Mouse (Mus musculus) forebrain, embryonic 14.5 days (tissue): ENCODE measurements at regions not wholly inside any gene's neighbourhood (a gene's known extent, or its start where the extent isn't known, plus 50 kb on each side); places are given as distances from the start of the nearest gene placed in this dataset.

ENCODE experiments used
- ATAC-seq: fragments of 200-750 bp; cut with Nextera tagmentation; 2 replicates; pipeline ENCODE4 v1.8.0; 2017; ENCODE audit warnings: mild to moderate bottlenecking, moderate library complexity
- DNase-seq: peaks from one replicate; pipeline ENCODE4 v3.0.0-alpha.2; 2015; ENCODE audit warnings: low spot score
- H3K27ac ChIP-seq: fragments of 300-500 bp; sonication (generic); 2 replicates; pipeline ENCODE4 v1.5.1; 2014; ENCODE audit warnings: low read depth, mild to moderate bottlenecking, control low read depth, low read length, moderate library complexity
- H3K27me3 ChIP-seq: fragments of 300-500 bp; sonication (generic); replicated peaks from 2 replicates; pipeline ENCODE4 v1.6.1; 2014; ENCODE audit warnings: low read length, control low read depth, mixed read lengths; ENCODE audit not compliant: control insufficient read depth, insufficient read depth
- H3K36me3 ChIP-seq: fragments of 300-500 bp; sonication (generic); 2 replicates; pipeline ENCODE4 v1.6.1; 2014; ENCODE audit warnings: low read length, control low read depth; ENCODE audit not compliant: control insufficient read depth, insufficient read depth
- H3K4me1 ChIP-seq: fragments of 300-500 bp; sonication (generic); 2 replicates; pipeline ENCODE4 v1.6.1; 2014; ENCODE audit warnings: antibody characterized with exemption, low read length, control low read depth; ENCODE audit not compliant: control insufficient read depth, insufficient read depth
- H3K4me2 ChIP-seq: fragments of 300-500 bp; sonication (generic); 2 replicates; pipeline ENCODE4 v1.6.1; 2014; ENCODE audit warnings: mild to moderate bottlenecking, control low read depth, low read length
- H3K4me3 ChIP-seq: fragments of 300-500 bp; sonication (generic); 2 replicates; pipeline ENCODE4 v1.5.1; 2014; ENCODE audit warnings: low read depth, low read length, control low read depth
- H3K9ac ChIP-seq: fragments of 300-500 bp; sonication (generic); 2 replicates; pipeline ENCODE4 v1.6.1; 2014; ENCODE audit warnings: mild to moderate bottlenecking, low read length, control low read depth, moderate library complexity
- H3K9me3 ChIP-seq: fragments of 300-500 bp; sonication (generic); replicated peaks from 2 replicates; pipeline ENCODE4 v1.6.1; 2016; ENCODE audit warnings: low read length, control low read depth, mixed read lengths; ENCODE audit not compliant: control insufficient read depth
- WGBS: fragments of 180-500 bp; shearing (Covaris S2); extraction: QIAGEN DNeasy Blood & Tissue Kit; methylation state at CpG from one replicate; pipeline ENCODE4 v1.1.7; 2014; 5-methylcytosine and 5-hydroxymethylcytosine counted together

GRCm38 (mm10) chr9:30824056-30824625, 98.1 kb downstream of the Adamts15 start:
- WGBS: 69% methylated on average over 4 of the region's 4 CpGs
- Histone ChIP-seq H3K4me2 (no peak overlapping the region), H3K36me3 (no peaks in the 10 kb centered on the region), H3K9ac (no peak overlapping the region), H3K27ac (no peak overlapping the region), H3K9me3 (no peaks in the 10 kb centered on the region), H3K27me3 (no peaks in the 10 kb centered on the region), H3K4me1 (no peaks in the 10 kb centered on the region), H3K4me3 (no peak overlapping the region)
- DNase-seq (no peak), ATAC-seq (no peak)

DNA sequence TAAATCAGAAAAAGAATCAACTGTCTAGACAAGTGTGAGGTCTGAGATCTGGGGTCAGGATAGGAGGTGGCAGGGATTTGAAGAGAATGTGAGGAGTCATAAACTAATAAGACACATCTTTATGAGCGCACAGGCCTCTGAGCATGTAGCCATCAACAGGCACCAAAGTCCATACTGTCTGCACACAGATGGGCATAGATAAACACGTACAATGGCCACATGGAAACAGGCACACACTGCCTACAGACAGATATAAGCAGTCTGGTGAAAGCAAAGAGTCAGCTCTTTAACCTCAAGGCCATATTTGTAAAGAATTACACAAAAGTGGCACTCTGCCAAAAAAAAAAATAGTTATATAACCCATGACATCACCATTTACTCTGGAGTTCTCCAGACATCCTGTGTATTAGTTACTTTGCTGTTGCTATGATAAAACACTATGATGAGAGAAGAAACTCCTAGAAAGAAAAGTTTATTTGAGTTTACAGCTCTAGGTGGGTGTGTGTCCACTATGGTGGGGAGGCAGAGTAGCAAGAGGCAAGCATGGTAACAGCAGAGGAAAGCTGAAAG, 101.4 kb downstream of the Adamts15 start:
- 87% methylated on average over 2 of the region's 2 CpGs for WGBS
- Histone ChIP-seq H3K9me3 (no peaks in the 10 kb centered on the region), H3K4me3 (no peak overlapping the region), H3K4me2 (no peak overlapping the region), H3K36me3 (no peaks in the 10 kb centered on the region), H3K9ac (no peak overlapping the region), H3K27me3 (no peaks in the 10 kb centered on the region), H3K4me1 (no peaks in the 10 kb centered on the region), H3K27ac (no peak overlapping the region)
- DNase-seq (no peak), ATAC-seq (no peak)

- 78% methylated on average over 4 of the region's 4 CpGs for WGBS
- Histone ChIP-seq H3K27ac (no peak overlapping the region), H3K9ac (no peak overlapping the region), H3K4me1 (no peaks in the 10 kb centered on the region), H3K36me3 (no peaks in the 10 kb centered on the region), H3K27me3 (no peaks in the 10 kb centered on the region), H3K4me3 (no peak overlapping the region), H3K4me2 (no peak overlapping the region), H3K9me3 (no peaks in the 10 kb centered on the region)
- no peak for DNase-seq
- ATAC-seq: no peak
These were observed 109.0 kb downstream of the Adamts15 start for GRCm38 (mm10) chr9:30813246-30813645.

DNA sequence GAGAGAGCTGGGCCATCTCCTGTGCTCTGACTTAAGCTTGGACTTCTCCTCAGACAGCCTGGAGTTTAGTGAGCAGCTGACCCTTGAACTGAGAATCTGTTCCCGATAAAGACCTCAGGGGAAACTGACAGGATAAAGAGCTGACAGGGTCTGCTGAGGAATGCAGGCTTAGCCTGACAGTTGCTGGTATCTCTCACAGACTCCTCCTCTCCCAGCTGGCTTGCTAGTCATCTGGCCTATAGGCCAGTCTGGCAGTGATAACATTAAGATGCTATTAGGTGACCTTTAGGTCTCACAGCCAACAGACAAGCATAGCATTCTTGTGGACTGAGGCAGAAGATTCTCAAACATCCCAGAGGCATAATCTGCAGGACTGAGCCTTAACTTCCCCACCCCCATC, 111.4 kb downstream of the Adamts15 start:
- no peak for DNase-seq
- no peak overlapping the region for H3K9ac ChIP-seq
- H3K4me2 ChIP-seq: no peak overlapping the region
- ATAC-seq: no peak
- no peaks in the 10 kb centered on the region for H3K4me1 ChIP-seq
- no peaks in the 10 kb centered on the region for H3K27me3 ChIP-seq
- H3K27ac ChIP-seq: no peak overlapping the region
- no peaks in the 10 kb centered on the region for H3K36me3 ChIP-seq
- WGBS: 57% methylated on average over 1 of the region's 1 CpGs
- no peak overlapping the region for H3K4me3 ChIP-seq
- no peaks in the 10 kb centered on the region for H3K9me3 ChIP-seq

DNA sequence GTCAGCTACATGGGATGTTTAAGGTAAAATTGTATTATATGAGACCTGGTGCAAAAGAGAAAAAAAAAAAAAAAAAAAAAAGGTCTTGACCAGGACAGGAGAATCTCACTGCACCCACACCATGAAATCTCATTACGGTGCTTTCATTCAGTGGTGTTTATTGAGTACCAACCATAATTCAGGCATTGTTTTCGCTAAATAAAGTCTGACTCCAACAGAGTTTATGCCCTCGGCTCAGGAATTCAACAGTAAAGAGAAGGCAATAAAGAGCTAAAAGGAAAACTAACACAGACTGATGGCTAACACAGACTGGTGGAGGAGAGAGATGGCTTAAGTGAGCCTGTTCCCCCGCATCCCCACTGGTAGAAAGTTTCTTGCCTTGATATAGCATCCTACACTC, 112.0 kb downstream of the Adamts15 start:
- ATAC-seq (no peak), DNase-seq (no peak)
- WGBS: 65% methylated on average over 4 of the region's 4 CpGs
- no peaks in the 10 kb centered on the region for H3K9me3 ChIP-seq
- no peak overlapping the region for H3K4me3 ChIP-seq
- H3K36me3 ChIP-seq: no peaks in the 10 kb centered on the region
- no peaks in the 10 kb centered on the region for H3K4me1 ChIP-seq
- no peak overlapping the region for H3K27ac ChIP-seq
- no peak overlapping the region for H3K4me2 ChIP-seq
- no peak overlapping the region for H3K9ac ChIP-seq
- H3K27me3 ChIP-seq: no peaks in the 10 kb centered on the region

DNA sequence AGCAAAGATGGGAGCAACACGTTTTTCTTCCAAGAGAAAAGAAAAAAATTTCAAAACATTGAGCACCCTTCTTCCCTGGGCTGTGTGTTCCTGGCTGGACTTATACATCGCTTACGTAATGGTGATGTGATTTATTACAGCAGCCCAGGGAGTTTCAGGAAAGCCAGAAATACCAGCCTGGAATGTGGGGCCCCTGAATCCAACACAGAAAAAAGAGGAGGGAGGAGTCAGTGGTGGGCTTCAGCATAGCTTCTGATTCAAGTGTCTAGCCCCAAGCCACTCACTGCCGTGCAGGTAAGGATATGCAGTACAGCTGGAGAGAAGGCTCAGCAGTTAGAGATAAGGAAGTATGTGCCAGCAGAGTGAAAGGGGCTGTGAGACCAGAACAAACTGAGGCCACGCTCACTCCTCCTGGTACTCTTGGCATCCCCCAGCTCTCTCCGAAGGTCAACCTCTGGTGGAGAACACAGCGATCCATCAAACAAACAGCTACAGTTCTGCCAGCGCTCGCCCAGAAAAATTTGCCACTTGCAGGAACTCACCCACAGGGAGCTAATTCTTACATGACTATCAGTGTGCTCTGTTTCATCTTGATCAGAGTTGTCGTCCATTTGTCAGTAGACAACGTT, 113.3 kb downstream of the Adamts15 start:
- no peak overlapping the region for H3K9ac ChIP-seq
- ATAC-seq (no peak), DNase-seq (no peak)
- H3K9me3 ChIP-seq: no peaks in the 10 kb centered on the region
- no peaks in the 10 kb centered on the region for H3K36me3 ChIP-seq
- H3K4me2 ChIP-seq: no peak overlapping the region
- no peak overlapping the region for H3K27ac ChIP-seq
- H3K4me3 ChIP-seq: no peak overlapping the region
- no peaks in the 10 kb centered on the region for H3K27me3 ChIP-seq
- no peaks in the 10 kb centered on the region for H3K4me1 ChIP-seq
- WGBS: 88% methylated on average over 11 of the region's 11 CpGs

DNA sequence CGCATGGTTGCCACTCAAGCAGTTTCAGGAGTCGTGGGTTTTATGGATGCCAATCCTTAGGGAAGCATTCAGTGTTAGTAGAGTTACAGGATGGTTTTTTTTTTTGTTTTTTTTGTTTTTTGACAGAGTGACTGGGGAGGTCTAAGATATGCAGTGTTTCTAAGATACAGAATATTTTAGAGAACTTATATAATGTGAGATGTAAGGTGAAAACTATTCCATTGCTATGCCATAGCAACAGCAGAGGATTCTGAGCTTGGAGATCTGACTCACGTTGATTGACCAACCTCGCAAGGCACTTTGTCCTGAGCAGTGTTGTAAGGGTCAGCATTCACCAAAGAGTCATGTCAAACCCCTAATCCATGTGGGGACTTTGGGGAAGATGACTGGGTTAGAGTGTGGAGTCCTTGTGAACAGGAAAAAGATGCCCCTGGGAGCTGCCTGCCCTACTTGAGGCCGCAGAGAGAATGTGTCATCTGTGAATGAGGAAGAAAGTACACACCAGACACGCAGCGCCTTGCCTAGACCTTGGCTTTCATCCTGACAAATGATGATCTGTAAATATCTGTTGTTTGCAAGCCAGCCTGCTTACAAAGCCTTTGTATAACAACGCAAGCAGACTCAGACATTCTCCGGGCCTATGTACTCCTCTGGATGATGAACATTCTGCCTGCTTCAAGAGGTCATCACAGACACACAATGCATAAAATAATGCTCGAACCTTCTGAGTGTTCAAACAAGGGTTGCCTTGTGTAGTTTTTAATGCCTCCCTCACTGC, 118.3 kb downstream of the Adamts15 start:
- WGBS: 87% methylated on average over 10 of the region's 10 CpGs
- ATAC-seq: no peak
- H3K4me2 ChIP-seq: no peak overlapping the region

DNA sequence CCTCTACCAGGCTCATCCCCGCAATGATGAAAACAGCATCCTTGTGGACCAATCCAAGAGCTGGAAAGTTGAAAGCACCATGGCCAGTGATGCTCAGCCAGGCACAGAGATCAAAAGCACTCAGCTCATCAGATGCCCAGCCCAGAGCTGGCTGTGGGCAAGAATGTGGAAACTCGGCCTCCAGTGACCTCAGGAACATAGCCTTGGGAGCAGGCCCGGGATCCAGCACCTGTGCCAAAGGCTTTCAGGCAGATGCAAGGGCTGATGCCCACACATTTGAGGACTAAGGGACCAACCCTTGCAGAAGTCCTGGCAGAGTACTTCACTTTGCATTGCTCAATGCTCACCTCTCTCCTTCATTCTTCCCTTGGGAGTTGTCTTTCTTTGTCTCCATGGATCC, 119.4 kb downstream of the Adamts15 start:
- WGBS: 86% methylated on average over 3 of the region's 3 CpGs
- DNase-seq (no peak), ATAC-seq (no peak)
- Histone ChIP-seq H3K27me3 (no peaks in the 10 kb centered on the region), H3K4me3 (no peak overlapping the region), H3K36me3 (no peaks in the 10 kb centered on the region), H3K4me2 (no peak overlapping the region), H3K27ac (no peak overlapping the region), H3K4me1 (no peaks in the 10 kb centered on the region), H3K9ac (no peak overlapping the region), H3K9me3 (no peaks in the 10 kb centered on the region)

More for the DNA sequence above, 118.3 kb downstream of the Adamts15 start:
- H3K36me3 ChIP-seq: no peaks in the 10 kb centered on the region
- H3K27me3 ChIP-seq: no peaks in the 10 kb centered on the region
- DNase-seq: no peak
- no peak overlapping the region for H3K9ac ChIP-seq
- H3K4me1 ChIP-seq: no peaks in the 10 kb centered on the region
- no peak overlapping the region for H3K4me3 ChIP-seq
- no peaks in the 10 kb centered on the region for H3K9me3 ChIP-seq
- H3K27ac ChIP-seq: no peak overlapping the region
